Mouse (Mus musculus) E14TG2a.4 (cell line): ENCODE data around the gene Tex21.

Experiments used
- CTCF ChIP-seq: conservative IDR thresholded peaks from 2 replicates; pipeline ENCODE4 v1.5.1; 2014; ENCODE audit warnings: low read length
- NANOG ChIP-seq: IDR thresholded peaks from 2 replicates; pipeline ENCODE4 v1.6.1; 2014; ENCODE audit warnings: borderline replicate concordance, low read length, mixed read lengths

DNA sequence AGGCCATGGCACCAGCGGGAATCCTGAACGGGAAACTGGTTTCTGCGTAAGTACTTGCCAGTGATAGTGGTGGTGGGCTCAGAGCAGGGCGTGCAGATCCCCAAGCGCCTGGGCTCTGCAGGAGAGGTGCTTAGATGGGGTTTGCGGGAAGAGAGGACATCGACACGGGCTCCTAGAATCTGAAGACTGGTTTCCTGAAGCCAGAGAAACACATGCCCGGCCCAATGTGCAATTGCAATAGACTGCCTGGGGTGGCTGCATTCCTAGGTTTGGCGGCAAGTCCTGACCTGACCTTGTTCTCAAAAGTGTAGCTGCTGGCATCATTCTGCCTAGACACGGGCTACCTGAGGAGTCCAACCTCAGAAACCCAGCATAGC, 8.9 kb upstream of the Tex21 start:
- TF ChIP-seq NANOG (no peak), CTCF (no peak)
